Mouse (Mus musculus): ENCODE data around the gene Borcs5.

The Borcs5 gene

DNA sequence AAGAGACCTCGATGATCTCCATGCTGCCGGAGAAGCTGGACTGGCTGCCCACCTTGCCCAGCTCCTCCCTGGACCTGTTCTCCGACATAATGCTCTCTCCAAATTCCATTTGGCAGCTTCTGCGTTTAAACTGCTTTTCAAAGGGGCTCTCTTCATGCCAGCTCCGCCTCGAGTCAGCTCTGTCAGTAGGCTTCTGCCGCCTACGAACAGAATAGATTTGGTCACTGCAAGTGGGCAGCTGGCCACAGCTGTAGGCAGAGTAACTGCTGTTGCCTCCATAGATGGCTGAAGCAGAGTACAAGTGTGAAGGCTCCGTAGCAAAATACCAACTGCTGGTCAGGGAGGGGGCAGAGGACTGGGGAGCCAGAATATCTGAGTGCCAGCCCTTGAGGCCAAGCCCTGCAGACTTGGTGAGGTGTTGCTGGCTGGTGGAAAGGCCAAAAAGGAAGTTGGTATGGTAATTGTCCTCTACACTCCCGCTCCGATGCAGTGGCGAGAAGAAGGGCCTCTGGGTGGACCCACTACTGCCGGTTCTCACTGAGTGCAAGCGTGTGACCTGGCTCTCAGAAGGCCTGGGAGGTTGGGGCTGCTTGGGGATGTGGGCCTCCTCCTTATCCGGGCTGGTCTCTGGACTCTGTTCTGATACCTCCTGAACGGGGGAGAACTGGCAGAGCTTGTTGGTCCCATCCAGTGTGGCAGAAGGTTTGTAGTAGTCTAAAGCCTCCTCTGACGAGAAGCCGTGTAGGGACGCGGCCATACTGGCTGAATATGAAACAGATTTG is 78.8 kb downstream of the Borcs5 start:
- DNase-seq (ENCODE audit: low spot score in 2 of 2) = no peak

DNA sequence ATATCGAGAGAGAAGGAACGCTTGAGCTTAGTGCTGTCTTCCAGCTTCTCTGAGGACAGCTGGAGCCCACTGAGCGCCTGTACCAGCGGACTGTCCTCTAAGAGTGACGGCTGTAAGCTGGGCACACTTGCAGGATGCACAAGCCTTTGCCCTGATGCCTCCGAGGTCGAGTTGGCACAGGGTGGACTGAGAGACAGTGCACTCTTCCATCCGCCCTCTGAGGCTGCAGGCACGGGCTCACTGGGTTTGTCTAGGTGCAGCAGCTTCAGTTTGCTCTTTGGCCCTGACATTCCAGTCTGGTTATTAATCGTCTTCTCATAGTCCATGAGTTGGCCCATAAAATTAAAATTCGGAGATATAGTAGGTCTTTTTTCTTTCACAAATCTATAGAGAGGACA is 79.4 kb downstream of the Borcs5 start:
- DNase-seq (ENCODE audit: low spot score in 2 of 2) = no peak

DNA sequence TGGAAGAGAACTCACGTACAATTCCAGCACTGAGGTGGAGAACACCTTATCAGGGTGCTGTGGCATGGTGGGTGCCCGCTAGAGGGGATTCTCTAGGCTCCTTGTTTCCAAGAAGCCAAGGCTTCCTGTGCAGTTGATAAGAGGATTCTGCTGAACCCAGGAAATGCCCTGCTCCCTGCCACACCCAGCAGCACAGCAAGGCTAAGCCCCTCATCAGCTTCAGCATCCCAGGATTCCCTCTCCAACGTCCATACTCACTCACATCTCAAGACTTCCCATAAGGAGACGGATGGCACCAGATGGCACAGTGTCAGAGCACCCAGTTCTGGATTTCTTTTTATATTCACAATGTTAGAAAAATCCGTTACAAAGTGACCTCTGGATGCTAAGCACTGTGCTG is 79.8 kb downstream of the Borcs5 start:
- DNase-seq (ENCODE audit: low spot score in 2 of 2) = no peak

DNA sequence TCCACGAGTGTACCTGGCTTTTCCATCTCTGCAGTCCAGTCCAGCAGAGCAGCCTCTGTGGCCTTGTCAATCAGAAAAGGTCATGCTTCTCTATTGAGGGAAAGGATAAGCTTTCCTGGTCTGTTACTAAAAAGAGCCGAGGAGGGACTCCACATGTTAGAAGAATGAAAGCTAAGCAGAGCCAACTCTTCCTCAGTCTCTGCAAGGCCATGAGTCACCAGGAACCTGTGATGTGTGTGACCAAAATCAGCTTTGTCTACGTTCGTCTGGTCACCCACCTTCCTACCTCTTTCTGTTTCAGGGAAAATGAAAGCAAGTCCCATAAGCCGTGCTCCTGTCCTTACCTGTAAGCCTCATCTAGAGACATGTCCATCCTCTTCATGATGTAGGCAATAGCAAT is 80.8 kb downstream of the Borcs5 start:
- no peak for DNase-seq (ENCODE audit: low spot score in 2 of 2)

DNA sequence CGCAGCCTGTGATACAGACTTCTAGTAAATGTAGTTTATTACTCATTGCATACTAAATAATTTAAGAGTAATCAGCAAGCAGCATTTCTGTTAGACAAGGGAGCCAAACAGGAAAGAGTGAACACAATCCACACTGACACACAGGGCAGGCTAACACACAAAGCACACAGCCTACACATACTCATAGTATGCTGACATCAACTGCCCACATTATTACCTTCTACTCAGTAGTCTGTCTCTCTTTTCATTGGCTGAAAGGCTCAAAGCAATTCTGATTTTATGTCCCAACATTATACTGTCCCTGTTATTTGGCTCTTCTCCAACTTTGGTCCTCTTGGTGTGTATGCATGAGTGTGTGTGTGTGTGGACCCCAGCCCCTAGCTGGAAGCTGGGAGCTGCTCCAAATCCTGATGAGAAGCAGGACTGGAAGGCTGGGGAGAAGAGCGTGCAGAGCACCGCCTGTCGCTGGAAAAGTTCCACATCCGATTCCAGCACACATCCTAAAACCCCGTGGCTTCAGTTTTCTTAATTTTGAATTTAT is 82.5 kb downstream of the Borcs5 start:
- no peak for DNase-seq (ENCODE audit: low spot score in 2 of 2)

DNA sequence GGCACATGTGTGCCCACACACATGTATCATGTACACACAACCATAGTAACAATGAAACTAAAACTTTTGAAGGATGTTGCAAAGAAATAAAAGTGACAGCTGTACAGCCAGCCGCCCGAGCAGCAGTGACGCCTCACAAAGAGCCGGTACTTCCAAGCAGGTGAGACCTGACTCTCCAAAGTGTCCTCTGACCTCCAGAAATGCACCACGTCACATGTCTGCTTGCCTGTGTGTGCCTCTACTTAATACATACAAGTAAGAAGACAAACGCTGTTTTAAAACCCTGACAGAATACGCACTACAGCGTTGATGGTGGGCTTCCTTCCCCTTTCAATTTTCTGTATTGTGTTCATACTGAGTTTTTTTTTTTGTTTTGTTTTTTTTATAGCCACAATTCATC is 83.6 kb downstream of the Borcs5 start:
- DNase-seq (ENCODE audit: low spot score in 2 of 2) = no peak

DNA sequence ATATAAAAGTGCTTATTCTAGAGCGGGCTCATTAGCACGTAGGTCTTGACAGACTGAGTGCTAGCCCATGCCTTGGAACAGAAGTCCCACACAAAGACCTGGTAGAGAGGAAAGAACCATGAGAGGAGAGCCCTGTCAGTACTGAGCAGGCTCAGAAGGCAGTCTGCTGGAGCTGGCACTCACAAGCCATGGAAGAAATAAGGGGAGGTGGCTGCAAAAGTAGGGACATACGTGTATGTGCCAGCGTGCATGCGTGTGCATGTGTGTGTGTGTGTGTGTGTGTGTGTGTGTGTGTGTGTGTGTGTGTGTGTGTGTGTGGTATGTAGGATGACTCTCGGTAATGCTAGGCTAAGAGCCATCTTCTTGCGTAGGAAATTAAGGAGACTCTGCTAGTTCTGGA is 84.0 kb downstream of the Borcs5 start:
- no peak for DNase-seq (ENCODE audit: low spot score in 2 of 2)

DNA sequence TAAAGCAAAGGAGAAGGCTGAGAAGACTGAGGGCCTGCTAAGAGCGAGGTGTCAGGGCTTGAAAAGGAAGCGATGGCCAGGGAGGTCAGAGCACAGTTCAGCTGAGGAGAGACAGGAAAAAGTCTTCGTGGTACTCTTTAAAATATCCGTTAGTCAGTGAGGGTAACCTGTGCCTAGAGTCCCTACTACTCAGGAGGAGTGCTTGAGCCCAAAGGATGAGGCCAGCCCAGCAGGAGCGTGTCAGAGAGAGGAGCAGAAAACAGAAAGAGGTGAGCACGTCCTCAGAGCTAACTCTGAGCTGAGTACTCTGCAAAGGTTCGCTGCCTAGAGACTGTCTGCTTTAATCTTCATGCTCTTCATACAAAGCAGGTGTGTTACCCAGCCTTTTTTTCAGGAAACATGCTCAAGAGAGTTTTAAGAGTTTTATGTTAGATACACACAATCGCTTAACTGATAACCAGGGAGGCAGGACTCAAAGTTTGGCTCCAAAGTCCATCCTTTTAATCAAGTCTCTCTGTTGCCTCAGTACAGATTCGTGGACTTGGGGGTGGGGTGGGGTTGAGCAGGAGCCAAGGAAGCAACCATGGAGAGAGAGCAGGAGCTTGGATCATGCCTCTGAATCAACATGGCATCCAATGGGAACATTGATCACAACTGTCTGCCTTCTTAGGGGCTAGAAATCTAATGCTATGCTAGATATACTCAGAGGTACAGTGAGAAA is 84.7 kb downstream of the Borcs5 start:
- no peak for DNase-seq (ENCODE audit: low spot score in 2 of 2)

DNA sequence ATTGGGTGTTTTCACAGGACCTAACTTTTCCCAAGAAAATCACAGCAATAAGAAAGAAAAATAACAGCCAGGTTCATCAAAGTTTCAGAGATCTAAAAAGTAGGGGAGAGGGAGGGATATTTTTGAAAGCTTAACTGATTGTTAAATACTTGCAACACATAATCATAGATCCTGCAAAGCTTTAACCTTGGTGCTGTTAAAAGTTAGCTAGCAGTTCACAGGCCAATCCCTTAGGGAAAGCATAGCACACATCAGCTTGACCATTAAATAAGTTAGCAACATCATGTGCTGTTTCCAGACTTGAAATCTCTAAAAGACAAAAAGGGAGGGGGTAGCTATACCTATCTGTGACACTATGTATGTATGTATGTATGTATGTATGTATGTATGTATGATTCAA is 86.1 kb downstream of the Borcs5 start:
- DNase-seq (ENCODE audit: low spot score in 2 of 2) = no peak

DNA sequence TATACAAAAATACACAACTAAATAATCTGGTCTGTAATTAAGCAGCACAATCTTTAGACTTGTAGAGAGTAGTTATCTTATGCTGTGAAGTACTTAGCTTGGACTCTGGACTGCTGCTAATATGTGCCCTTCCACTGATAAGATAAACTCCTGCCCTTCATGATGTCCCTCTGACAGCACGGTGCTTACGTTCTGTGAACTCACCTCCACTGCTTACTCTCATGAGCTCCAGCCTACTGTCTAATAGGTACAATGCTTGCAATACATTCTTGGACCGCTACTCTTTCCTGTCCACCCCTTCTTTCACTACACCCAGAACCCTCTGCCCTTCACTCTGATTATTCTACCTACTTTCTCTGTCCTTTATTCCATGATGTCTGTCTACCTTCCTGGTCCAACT is 91.7 kb downstream of the Borcs5 start:
- no peak for DNase-seq (ENCODE audit: low spot score in 2 of 2)

DNA sequence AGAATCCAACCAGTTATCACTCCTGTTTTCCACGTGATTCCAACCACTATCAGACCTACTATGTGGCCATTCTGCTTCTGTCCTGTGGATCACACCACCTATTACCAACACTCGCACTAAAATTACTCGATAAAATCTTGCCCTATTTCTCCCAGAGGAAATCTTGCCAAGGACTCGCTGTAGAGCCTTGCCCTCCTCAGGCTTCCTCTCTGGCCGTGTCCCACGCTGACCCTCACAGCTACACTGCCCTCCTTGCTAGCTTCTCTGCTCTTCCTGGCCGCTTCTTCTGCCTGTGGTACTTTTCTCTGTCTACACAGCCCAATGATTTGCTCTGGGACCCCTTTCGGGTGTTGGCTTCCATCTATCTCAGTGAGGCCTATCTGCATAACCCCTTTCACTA is 93.5 kb downstream of the Borcs5 start:
- DNase-seq (ENCODE audit: low spot score in 2 of 2) = no peak

DNA sequence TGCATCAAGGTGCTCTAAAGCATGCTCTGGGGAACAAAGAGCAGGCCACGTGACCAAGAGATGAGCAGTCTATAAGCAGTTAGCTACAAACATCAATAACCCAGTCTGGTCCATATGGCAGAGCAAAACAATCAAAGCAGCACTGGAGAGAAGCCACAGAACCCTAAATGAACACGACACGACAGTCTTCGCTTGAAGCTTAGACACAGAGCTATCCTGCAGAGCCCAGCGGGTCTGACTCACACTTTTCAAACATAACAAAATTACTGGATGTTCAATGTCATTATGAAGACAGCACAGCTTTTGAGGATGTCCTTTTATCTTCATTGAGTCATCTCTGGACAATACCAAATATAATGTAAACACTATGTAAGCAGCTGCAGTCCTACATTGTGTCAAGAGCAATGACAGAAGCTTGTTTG is 94.5 kb downstream of the Borcs5 start:
- DNase-seq (ENCODE audit: low spot score in 2 of 2) = no peak

DNA sequence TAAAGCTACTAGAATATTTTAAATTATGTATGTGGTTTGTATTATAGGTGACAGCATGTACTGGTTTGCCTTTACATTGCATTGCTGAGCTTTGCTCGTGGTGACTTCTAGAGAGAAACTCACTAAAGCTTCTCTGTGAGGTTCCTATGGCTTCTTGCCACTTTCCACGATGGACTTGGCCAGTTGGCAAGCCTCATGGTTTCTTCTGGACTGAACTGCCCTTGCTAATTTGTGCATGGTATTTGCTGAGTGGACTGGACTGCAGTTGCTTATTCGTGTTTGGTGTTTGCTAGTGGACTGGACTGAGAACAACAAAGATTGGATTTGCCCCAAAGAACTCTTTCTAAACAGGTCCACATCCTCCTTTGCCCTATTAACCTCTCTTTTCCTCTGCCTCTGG is 97.5 kb downstream of the Borcs5 start:
- peak in 1 of 2 experiments; percentile 30 for DNase-seq (ENCODE audit: low spot score in 2 of 2)

DNA sequence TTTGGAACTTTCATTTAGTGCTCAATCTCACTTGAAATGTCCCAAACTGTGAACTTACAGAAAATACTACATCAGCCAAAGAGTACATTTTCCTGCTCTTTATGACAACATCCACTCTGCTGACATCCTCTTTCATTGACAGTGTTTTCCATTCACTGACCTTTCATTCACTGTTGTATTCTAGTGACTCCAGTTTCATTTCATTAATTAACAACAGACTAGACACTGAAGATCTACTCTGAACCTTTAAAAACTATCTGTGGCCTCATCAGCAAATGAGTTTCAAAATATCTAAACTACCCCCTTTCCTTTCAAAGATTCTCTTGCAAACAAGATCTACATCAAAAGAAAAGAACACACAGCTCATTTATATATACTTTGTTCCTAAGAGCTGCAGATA is 104.3 kb downstream of the Borcs5 start:
- no peak for DNase-seq (ENCODE audit: low spot score in 2 of 2)

DNA sequence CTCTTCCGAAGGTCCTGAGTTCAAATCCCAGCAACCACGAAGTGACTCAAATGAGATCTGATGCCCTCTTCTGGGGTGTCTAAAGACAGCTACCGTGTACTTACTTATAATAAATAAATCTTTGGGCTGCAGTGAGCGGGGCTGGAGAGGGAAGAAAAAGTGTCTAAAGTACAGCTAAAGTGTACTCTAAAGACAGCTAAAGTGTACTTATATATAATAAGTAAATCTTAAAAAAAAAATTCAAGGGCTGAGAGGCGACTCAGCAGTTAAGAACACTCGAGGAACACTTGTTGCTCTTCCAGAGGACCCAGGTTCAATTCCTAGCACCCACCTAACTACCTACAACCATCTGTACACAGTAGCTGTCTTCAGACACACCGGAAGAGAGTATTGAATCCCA is 106.6 kb downstream of the Borcs5 start:
- no peak for DNase-seq (ENCODE audit: low spot score in 2 of 2)

DNA sequence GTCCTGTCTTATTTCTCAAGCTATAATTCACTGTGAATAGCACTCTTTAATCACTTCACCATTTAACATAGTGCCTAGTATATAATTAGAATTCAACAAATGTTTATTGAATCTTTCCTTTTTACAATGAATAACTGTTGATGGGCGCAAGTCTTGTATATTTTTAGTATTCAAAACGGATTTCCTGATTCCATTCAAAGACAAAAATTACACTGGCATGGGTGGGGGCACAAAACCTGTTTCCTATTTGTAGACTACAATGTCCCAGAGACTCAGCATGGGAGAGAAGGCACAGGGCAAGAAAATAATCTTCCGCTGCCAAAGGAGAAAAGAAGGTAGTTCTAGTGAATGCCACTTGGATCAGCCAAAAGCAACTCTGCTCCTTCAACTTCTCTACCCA is 108.8 kb downstream of the Borcs5 start:
- no peak for DNase-seq (ENCODE audit: low spot score in 2 of 2)

DNA sequence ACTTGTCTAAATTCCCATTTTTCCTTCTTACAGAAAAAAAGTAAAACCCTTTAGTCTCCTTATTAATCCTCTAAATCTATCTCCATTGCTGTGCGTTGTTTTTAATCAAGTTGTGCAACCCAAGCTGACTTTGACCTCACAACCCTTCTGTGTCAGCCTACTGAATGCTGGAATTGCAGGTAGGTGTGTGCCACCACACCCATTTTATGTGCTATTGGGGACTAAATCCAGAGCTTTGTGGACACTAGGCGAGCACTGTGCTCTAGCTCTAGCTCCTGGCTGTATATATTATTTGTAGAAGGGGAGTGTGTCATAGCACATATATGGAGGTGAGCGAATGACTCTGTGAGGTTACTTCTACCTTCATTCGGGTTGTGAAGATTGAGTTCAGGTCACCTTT is 111.8 kb downstream of the Borcs5 start:
- DNase-seq (ENCODE audit: low spot score in 2 of 2) = no peak

DNA sequence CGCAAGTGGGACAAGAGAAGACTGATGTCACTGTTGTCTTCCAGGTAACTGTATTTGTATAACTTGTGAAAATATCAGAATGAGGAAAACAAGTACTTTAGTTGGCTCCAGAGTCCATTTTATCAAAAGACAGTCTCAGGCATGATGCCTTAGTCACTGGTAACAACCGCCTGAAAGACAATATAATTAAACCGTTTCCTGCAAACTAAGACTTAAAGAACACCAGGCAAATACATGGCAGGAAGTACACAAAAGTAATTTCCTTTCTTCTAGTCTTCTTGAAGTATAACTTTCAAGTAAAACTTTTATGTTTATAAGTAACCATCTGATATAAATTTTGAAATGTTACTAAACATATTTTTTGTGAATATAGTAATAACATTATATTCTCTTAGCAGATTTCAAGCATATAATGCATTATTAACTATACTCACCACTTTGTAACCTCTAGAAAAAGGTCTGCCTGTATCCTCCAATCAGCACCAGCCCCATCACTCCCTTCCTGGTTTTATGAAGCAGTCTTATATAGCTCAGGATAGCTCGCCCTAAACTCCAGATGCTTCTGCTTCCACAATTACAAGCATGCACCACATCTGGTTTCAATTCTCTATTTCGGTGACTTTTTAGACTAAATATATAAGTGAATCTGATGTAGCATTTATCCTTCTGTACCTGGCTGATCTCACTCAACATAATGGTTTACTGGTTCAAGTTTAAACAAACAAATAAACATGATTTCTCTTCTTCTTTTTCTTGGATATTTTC is 112.8 kb downstream of the Borcs5 start:
- no peak for DNase-seq (ENCODE audit: low spot score in 2 of 2)

DNA sequence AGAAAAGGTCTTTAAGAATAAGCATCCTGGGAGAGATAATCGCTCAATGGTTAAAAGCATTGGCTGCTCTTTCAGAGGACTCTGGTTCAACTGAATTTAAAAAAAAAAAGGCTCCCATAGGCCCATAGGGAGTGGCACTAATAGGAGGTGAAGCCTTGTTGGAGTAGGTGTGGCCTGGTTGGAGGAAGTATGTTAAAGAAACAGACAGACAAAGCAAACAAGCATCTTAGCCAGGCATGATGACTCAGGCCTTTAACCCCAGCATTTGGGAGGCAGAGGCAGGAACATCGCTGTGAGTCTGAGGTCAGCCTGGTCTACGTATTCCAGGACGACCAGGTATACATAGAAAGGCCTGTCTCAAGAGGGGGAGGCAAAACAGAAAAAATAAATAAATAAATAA is 114.1 kb downstream of the Borcs5 start:
- no peak for DNase-seq (ENCODE audit: low spot score in 2 of 2)

DNA sequence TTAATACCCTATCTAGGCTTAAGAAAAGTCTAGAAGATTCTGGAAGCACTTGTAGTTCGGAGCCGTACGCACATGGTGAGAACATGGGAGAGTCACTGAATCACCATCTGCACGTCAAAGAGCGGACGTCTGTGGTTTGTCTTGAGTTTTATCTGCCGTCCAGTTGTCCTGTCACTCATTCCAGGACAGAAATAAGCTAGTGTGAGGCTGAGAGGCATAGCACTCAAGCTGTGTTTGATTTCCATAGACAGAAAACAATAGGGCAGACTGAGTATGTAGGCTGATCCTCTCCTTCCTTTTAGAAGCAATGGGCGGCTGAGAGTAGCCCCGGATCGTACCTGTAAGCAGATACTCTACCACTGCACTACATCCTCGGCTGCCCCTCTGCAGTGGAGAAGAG is 114.5 kb downstream of the Borcs5 start:
- no peak for DNase-seq (ENCODE audit: low spot score in 2 of 2)

DNA sequence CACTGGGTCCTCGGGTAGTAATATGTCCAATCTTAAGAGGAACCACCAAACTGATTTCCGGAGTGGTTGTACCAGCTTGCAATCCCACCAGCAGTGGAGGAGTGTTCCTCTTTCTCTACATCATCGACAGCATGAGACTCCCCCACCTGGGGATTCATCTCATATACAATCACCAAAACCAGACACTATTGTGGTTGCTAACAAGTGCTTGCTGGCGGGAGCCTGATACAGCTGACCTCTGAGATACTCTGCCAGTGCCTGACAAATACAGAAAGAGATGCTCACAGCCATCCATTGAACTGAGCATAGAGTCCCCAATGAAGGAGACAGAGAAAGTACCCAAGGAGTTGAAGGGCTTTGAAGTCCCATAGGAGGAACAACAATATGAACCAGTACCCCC is 116.7 kb downstream of the Borcs5 start:
- no peak for DNase-seq (ENCODE audit: low spot score in 2 of 2)
